Mouse (Mus musculus) small intestine, adult 2 months (tissue): ENCODE results near the gene Ctsw. TPM values are rescaled to one million over a fixed set of nuclear protein-coding genes. Genes with fewer than 3 reads are reported as not detected.

Source experiments
- H3K27ac ChIP-seq: fragments of 200-500 bp; 2 replicates; pipeline ENCODE4 v1.5.1; 2012; ENCODE audit warnings: low read depth, low read length, control low read depth, inconsistent platforms; ENCODE audit not compliant: insufficient read depth
- H3K27me3 ChIP-seq: fragments of 200-500 bp; 2 replicates; pipeline ENCODE4 v1.6.1; 2012; ENCODE audit warnings: mild to moderate bottlenecking, moderate library complexity, low read length, inconsistent platforms; ENCODE audit not compliant: control insufficient read depth, insufficient read depth
- H3K36me3 ChIP-seq: fragments of 200-500 bp; 2 replicates; pipeline ENCODE4 v1.6.1; 2012; ENCODE audit warnings: mild to moderate bottlenecking, low read length, control low read depth, inconsistent platforms; ENCODE audit not compliant: control insufficient read depth, insufficient read depth
- H3K4me1 ChIP-seq: fragments of 200-500 bp; 2 replicates; pipeline ENCODE4 v1.6.1; 2012; ENCODE audit warnings: low read length, inconsistent platforms, mixed read lengths; ENCODE audit not compliant: control insufficient read depth, insufficient read depth, insufficient read length
- H3K4me3 ChIP-seq: fragments of 200-500 bp; 2 replicates; pipeline ENCODE4 v1.5.1; 2012; ENCODE audit warnings: low read depth, mild to moderate bottlenecking, control low read depth, inconsistent platforms, low read length, moderate library complexity
- CTCF ChIP-seq: fragments of 200-500 bp; IDR thresholded peaks from 2 replicates; pipeline ENCODE4 v1.5.1; 2012; ENCODE audit warnings: low read depth, mild to moderate bottlenecking, control low read depth, inconsistent platforms, low read length, moderate library complexity, mixed read lengths; ENCODE audit not compliant: insufficient replicate concordance, insufficient read length; ENCODE audit errors: extremely low read depth
- POLR2A ChIP-seq: fragments of 200-500 bp; IDR thresholded peaks from 2 replicates; pipeline ENCODE4 v1.6.1; 2012; ENCODE audit warnings: low read depth, mild to moderate bottlenecking, control low read depth, inconsistent platforms, low read length, moderate library complexity
- WGBS: fragments of 180-500 bp; shearing (Covaris S2); methylation state at CpG from one replicate; pipeline ENCODE4 v1.1.7; 2018; 5-methylcytosine and 5-hydroxymethylcytosine counted together
- polyA plus RNA-seq: library from polyadenylated mRNA; depleted of rRNA; stranded (reverse); fragments of >200 nt; gene quantifications from 2 replicates; pipeline ENCODE4 v1.2.3, GENCODE M21; 2012; rRNA removed

Gene Ctsw
- polyA plus RNA-seq, 1 experiment, result 10.2 TPM

- no peak for TF ChIP-seq POLR2A
- no peak for TF ChIP-seq CTCF
- no peaks in the 10 kb centered on the region for H3K27me3 ChIP-seq
- peaks cover 6% of the 10 kb centered on the region for H3K4me1 ChIP-seq
- H3K4me3 ChIP-seq, result no peak overlapping the region
- no peak overlapping the region for H3K27ac ChIP-seq
- peaks cover 31% of the 10 kb centered on the region for H3K36me3 ChIP-seq
- 95% methylated on average over 8 of the region's 8 CpGs for WGBS
Measured at GRCm38 (mm10) chr19:5418750-5419466, 49.4 kb downstream of the Ctsw start.

Other genes with a start within 250 kb of the Ctsw start
- gene Pacs1, start 195.4 kb downstream of the Ctsw start, polyA plus RNA-seq, result 5.9 and 8.9 TPM in 2 replicates
- 37.2 and 66.7 TPM in 2 replicates for gene Sf3b2, start 173.1 kb downstream of the Ctsw start, polyA plus RNA-seq
- gene Gal3st3, start 170.2 kb downstream of the Ctsw start, polyA plus RNA-seq, result 0.04 TPM in 1 of 2 replicates, not detected in the other
- gene Catsper1, start 132.8 kb downstream of the Ctsw start, polyA plus RNA-seq, result not detected in 2 replicates
- gene Cst6, start 118.9 kb downstream of the Ctsw start, polyA plus RNA-seq, result 226 and 874 TPM in 2 replicates
- 11.8 and 27.0 TPM in 2 replicates for gene Eif1ad, start 101.8 kb downstream of the Ctsw start, polyA plus RNA-seq
- gene Banf1, start 101.3 kb downstream of the Ctsw start, polyA plus RNA-seq, result 63.6 and 100 TPM in 2 replicates
- gene Sart1, start 79.8 kb downstream of the Ctsw start, polyA plus RNA-seq, result 7.3 and 27.7 TPM in 2 replicates
- gene Tsga10ip, start 66.0 kb downstream of the Ctsw start, polyA plus RNA-seq, result 1.4 and 8.3 TPM in 2 replicates
- gene Drap1, start 43.5 kb downstream of the Ctsw start, polyA plus RNA-seq, result 32.9 and 63.2 TPM in 2 replicates
- gene AI837181, start 43.4 kb downstream of the Ctsw start, polyA plus RNA-seq, result 41.8 and 76.3 TPM in 2 replicates
- 0.91 and 2.6 TPM in 2 replicates for gene Fosl1, start 21.0 kb downstream of the Ctsw start, polyA plus RNA-seq
- 3.3 and 4.4 TPM in 2 replicates for gene Ccdc85b, start 10.6 kb downstream of the Ctsw start, polyA plus RNA-seq
- 72.5 and 143 TPM in 2 replicates for gene Fibp, start 7.9 kb downstream of the Ctsw start, polyA plus RNA-seq
- gene Efemp2, start 5.4 kb upstream of the Ctsw start, polyA plus RNA-seq, result 22.4 and 26.5 TPM in 2 replicates
- gene Mus81, start 19.9 kb upstream of the Ctsw start, polyA plus RNA-seq, result 19.9 and 29.1 TPM in 2 replicates
- gene Cfl1, start 21.9 kb upstream of the Ctsw start, polyA plus RNA-seq, result 320 and 703 TPM in 2 replicates
- 0.19 TPM in 1 of 2 replicates, not detected in the other for gene 1700020D05Rik, start 35.3 kb upstream of the Ctsw start, polyA plus RNA-seq
- gene Snx32, start 42.0 kb upstream of the Ctsw start, polyA plus RNA-seq, result 1.7 and 3.2 TPM in 2 replicates
- gene Ovol1, start 92.1 kb upstream of the Ctsw start, polyA plus RNA-seq, result 28.5 and 55.3 TPM in 2 replicates
- gene Ap5b1, start 99.5 kb upstream of the Ctsw start, polyA plus RNA-seq, result 20.2 and 37.1 TPM in 2 replicates
- 47.0 and 68.0 TPM in 2 replicates for gene Rnaseh2c, start 133.4 kb upstream of the Ctsw start, polyA plus RNA-seq
- 19.0 and 40.4 TPM in 2 replicates for gene Kat5, start 141.7 kb upstream of the Ctsw start, polyA plus RNA-seq
- gene Rela, start 169.0 kb upstream of the Ctsw start, polyA plus RNA-seq, result 35.8 and 61.0 TPM in 2 replicates
- 35.1 and 54.0 TPM in 2 replicates for gene Sipa1, start 195.2 kb upstream of the Ctsw start, polyA plus RNA-seq
- gene Map3k11, start 220.2 kb upstream of the Ctsw start, polyA plus RNA-seq, result 65.8 and 169 TPM in 2 replicates
- 85.4 and 150 TPM in 2 replicates for gene Pcnx3, start 220.4 kb upstream of the Ctsw start, polyA plus RNA-seq
- gene Kcnk7, start 235.9 kb upstream of the Ctsw start, polyA plus RNA-seq, result 0.57 TPM in 1 of 2 replicates, not detected in the other